Mouse (Mus musculus) neural tube, embryonic 14.5 days (tissue): ENCODE data around the gene Tspan1. TPM values are rescaled to one million over a fixed set of nuclear protein-coding genes. Genes with fewer than 3 reads are reported as not detected.

Source experiments
- ATAC-seq: fragments of 200-750 bp; cut with Nextera tagmentation; 2 replicates; pipeline ENCODE4 v1.8.0; 2017; ENCODE audit warnings: low read depth, mild to moderate bottlenecking, moderate TSS enrichment, moderate library complexity
- H3K27ac ChIP-seq: fragments of 300-500 bp; sonication (generic); 2 replicates; pipeline ENCODE4 v1.5.1; 2014; ENCODE audit warnings: low read depth, mild to moderate bottlenecking, control low read depth, low read length, moderate library complexity, mixed read lengths
- H3K27me3 ChIP-seq: fragments of 300-500 bp; sonication (generic); 2 replicates; pipeline ENCODE4 v1.6.1; 2014; ENCODE audit warnings: low read length; ENCODE audit not compliant: control insufficient read depth, insufficient read depth
- H3K36me3 ChIP-seq: fragments of 300-500 bp; sonication (generic); 2 replicates; pipeline ENCODE4 v1.6.1; 2014; ENCODE audit warnings: low read length, mixed read lengths; ENCODE audit not compliant: control insufficient read depth, insufficient read depth
- H3K4me1 ChIP-seq: fragments of 300-500 bp; sonication (generic); 2 replicates; pipeline ENCODE4 v1.6.1; 2014; ENCODE audit warnings: low read length; ENCODE audit not compliant: control insufficient read depth, insufficient read depth
- H3K4me2 ChIP-seq: fragments of 300-500 bp; sonication (generic); 2 replicates; pipeline ENCODE4 v1.6.1; 2014; ENCODE audit warnings: mild to moderate bottlenecking, low read depth, low read length, control low read depth
- H3K4me3 ChIP-seq: fragments of 300-500 bp; sonication (generic); 2 replicates; pipeline ENCODE4 v1.5.1; 2014; ENCODE audit warnings: low read depth, low read length, control low read depth, mixed read lengths
- H3K9ac ChIP-seq: fragments of 300-500 bp; sonication (generic); replicated peaks from 2 replicates; pipeline ENCODE4 v1.6.1; 2014; ENCODE audit warnings: low read depth, mild to moderate bottlenecking, control low read depth, low read length, mixed read lengths
- H3K9me3 ChIP-seq: fragments of 300-500 bp; sonication (generic); 2 replicates; pipeline ENCODE4 v1.6.1; 2016; ENCODE audit warnings: low read length; ENCODE audit not compliant: control insufficient read depth
- WGBS: fragments of 180-500 bp; shearing (Covaris S2); extraction: QIAGEN DNeasy Blood & Tissue Kit; methylation state at CpG from one replicate; pipeline ENCODE4 v1.1.7; 2014; 5-methylcytosine and 5-hydroxymethylcytosine counted together
- polyA plus RNA-seq: library from polyadenylated mRNA; unstranded; fragments of >200 nt; fragmentation: Nextera tagmentation; extraction: Ambion mirVana; gene quantifications from 2 replicates; pipeline ENCODE4 v1.2.1, GENCODE M21; 2014

The Tspan1 gene
- polyA plus RNA-seq, 1 experiment from 2014 or later: 0.09 TPM

GRCm38 (mm10) chr4:116122762-116123161 lies 44.6 kb downstream of the Tspan1 start:
- Histone ChIP-seq H3K27ac (no peak overlapping the region), H3K4me3 (no peak overlapping the region), H3K9ac (no peak overlapping the region), H3K9me3 (no peaks in the 10 kb centered on the region), H3K4me1 (no peaks in the 10 kb centered on the region), H3K36me3 (no peaks in the 10 kb centered on the region), H3K4me2 (peak overlapping the region; percentile 74; the same call in 1 of the 2 replicates), H3K27me3 (no peaks in the 10 kb centered on the region)
- 4% methylated on average over 1 of the region's 1 CpGs for WGBS
- ATAC-seq: no peak

Other genes with a start within 250 kb of the Tspan1 start
- gene Dmbx1, start 227.7 kb downstream of the Tspan1 start, polyA plus RNA-seq: 0.62 and 0.85 TPM in 2 replicates
- gene Faah, start 149.7 kb downstream of the Tspan1 start, polyA plus RNA-seq: 13.7 and 17.1 TPM in 2 replicates
- 12.4 and 12.6 TPM in 2 replicates for gene Nsun4, start 113.7 kb downstream of the Tspan1 start, polyA plus RNA-seq
- 443 and 524 TPM in 2 replicates for gene Uqcrh, start 92.5 kb downstream of the Tspan1 start, polyA plus RNA-seq
- 77.5 and 84.3 TPM in 2 replicates for gene Lrrc41, start 92.3 kb downstream of the Tspan1 start, polyA plus RNA-seq
- gene Rad54l, start 43.9 kb downstream of the Tspan1 start, polyA plus RNA-seq: 4.8 and 6.3 TPM in 2 replicates
- 73.5 and 74.0 TPM in 2 replicates for gene Pomgnt1, start 43.8 kb downstream of the Tspan1 start, polyA plus RNA-seq
- 2.1 and 2.9 TPM in 2 replicates for gene Lurap1, start 16.3 kb downstream of the Tspan1 start, polyA plus RNA-seq
- not detected in 2 replicates for gene 1700042G07Rik, start 5.8 kb upstream of the Tspan1 start, polyA plus RNA-seq
- gene Gm49337, start 5.8 kb upstream of the Tspan1 start, polyA plus RNA-seq: not detected in 2 replicates
- gene Pik3r3, start 54.0 kb upstream of the Tspan1 start, polyA plus RNA-seq: 66.8 and 80.3 TPM in 2 replicates